13 mouse cellular contexts compared by ENCODE assay signal in the genomic region with DNA sequence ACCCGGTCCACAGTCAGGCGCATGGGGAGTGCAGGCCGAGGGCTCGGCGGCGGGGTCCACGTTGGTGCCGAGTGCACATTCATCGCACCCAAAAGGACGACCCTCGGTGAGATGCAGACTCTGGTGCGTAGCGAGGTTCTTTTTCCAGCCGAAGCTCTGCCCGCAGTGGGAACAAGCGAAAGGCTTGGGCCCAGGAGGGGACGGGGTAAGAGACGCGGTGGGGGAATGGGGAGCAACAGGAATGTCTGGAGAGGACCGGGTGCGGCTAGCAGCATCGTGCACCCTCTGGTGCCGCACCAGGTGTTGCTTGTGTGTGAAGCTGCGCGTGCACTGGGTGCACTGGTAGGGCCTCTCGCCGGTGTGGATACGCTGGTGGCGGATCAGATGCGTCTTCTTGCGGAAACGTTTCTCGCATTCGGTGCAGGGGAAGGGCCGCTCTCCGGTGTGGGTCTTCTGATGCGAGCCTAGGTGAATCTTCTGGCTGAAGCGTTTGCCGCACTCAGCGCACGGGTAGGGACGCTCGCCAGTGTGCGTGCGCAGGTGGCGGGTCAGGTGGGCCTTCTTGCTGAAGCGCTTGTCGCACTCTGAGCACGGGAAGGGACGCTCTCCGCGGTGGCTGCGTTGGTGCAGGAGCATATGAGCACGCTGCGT. TPM values are rescaled to one million over a fixed set of nuclear protein-coding genes. Genes with fewer than 3 reads are reported as not detected.
DNase-seq lines count a peak whose midpoint lies in the region; ATAC-seq and TF ChIP-seq lines count a peak whose summit lies in the region.
"Had no signal": no experiment of that assay in that cellular context is flagged by ENCODE, and none has a peak within 500 bp of the region (broad histone marks: within the 10 kb centered on the region; RNA-seq: fewer than 3 reads in every experiment).

No protein-coding gene starts in this region.

- intact Hi-C loops in heart, postnatal 36 days (cut with DNase I) = no loop called here

- H3K27me3 ChIP-seq in heart, embryonic 14.5 days (ENCODE audit: control insufficient read depth, insufficient read depth, low read length) = peaks cover 21% of the 10 kb centered on the region
- no peaks in the 10 kb centered on the region for H3K27me3 ChIP-seq in forebrain, postnatal 0 days (ENCODE audit: insufficient read depth, low read length)
- peaks cover 47% of the 10 kb centered on the region for H3K27me3 ChIP-seq in midbrain, embryonic 13.5 days
- H3K27me3 ChIP-seq: CH12.LX had no signal

- ATAC-seq in heart, embryonic 14.5 days (ENCODE audit: insufficient number of reproducible peaks, insufficient read depth, low FRiP score, low read depth) = no peak
- ATAC-seq in forebrain, postnatal 0 days = peak; percentile 16; the same call in 1 of the 2 replicates
- ATAC-seq in midbrain, embryonic 13.5 days = peak; percentile 35
- ATAC-seq in monocyte, adult 5-6 weeks (replicated peaks; ENCODE audit: insufficient number of reproducible peaks, low FRiP score, low TSS enrichment, poor library complexity, severe bottlenecking) = no peak
- ATAC-seq: intestine, embryonic 16.5 days had no signal

- no peak for DNase-seq in heart, postnatal 36 days
- DNase-seq in ZHBTc4 (ENCODE audit: low read depth, low spot score) = peak; percentile 82
- DNase-seq in forebrain, postnatal 0 days = peak; percentile 32
- DNase-seq in right cerebral cortex, postnatal 4 days = no peak
- DNase-seq in spleen, adult 12 weeks (ENCODE audit: low spot score) = no peak
- DNase-seq: thymus, postnatal 25 days had no signal

- no peak overlapping the region for H3K27ac ChIP-seq in heart, embryonic 14.5 days (replicated peaks in 1 of 2; ENCODE audit: control insufficient read depth in 1 of 2, insufficient read depth in 1 of 2, low read depth in 2 of 2, low read length in 2 of 2)
- H3K27ac ChIP-seq in forebrain, postnatal 0 days (ENCODE audit: low read depth, low read length) = no peak overlapping the region
- H3K27ac ChIP-seq in midbrain, embryonic 13.5 days = no peak overlapping the region
- H3K27ac ChIP-seq: macrophage had no signal

- H3K9me3 ChIP-seq in heart, embryonic 14.5 days (ENCODE audit: control insufficient read depth, low read length) = no peaks in the 10 kb centered on the region
- no peaks in the 10 kb centered on the region for H3K9me3 ChIP-seq in forebrain, postnatal 0 days (ENCODE audit: low read length)
- no peaks in the 10 kb centered on the region for H3K9me3 ChIP-seq in midbrain, embryonic 13.5 days

- no peak overlapping the region for H3K9ac ChIP-seq in heart, embryonic 14.5 days (ENCODE audit: low read length)
- H3K9ac ChIP-seq in forebrain, postnatal 0 days = no peak overlapping the region
- H3K9ac ChIP-seq in midbrain, embryonic 13.5 days (replicated peaks) = peak overlapping the region; percentile 42

- peak overlapping the region; percentile 61 for H3K4me2 ChIP-seq in heart, embryonic 14.5 days (ENCODE audit: low read length)
- H3K4me2 ChIP-seq in forebrain, postnatal 0 days (ENCODE audit: low read depth) = no peak overlapping the region
- H3K4me2 ChIP-seq in midbrain, embryonic 13.5 days (replicated peaks) = peak overlapping the region; percentile 47

- H3K4me1 ChIP-seq in heart, embryonic 14.5 days (ENCODE audit: control insufficient read depth in 2 of 2, insufficient read depth in 2 of 2, low read length in 2 of 2) = peaks cover 21 to 58% of the 10 kb centered on the region in 2 experiments
- H3K4me1 ChIP-seq in forebrain, postnatal 0 days (ENCODE audit: insufficient read depth) = peaks cover 3% of the 10 kb centered on the region
- peaks cover 40% of the 10 kb centered on the region for H3K4me1 ChIP-seq in midbrain, embryonic 13.5 days (replicated peaks)

- WGBS in heart, embryonic 14.5 days = 31% methylated on average over 55 of the region's 55 CpGs
- WGBS in forebrain, postnatal 0 days = 36% methylated on average over 55 of the region's 55 CpGs
- WGBS in midbrain, embryonic 13.5 days = 11% methylated on average over 55 of the region's 55 CpGs

- peak overlapping the region; percentile 10 to 23 for H3K4me3 ChIP-seq in heart, embryonic 14.5 days (ENCODE audit: control insufficient read depth in 1 of 2, insufficient read depth in 1 of 2, low read depth in 1 of 2, low read length in 2 of 2)
- H3K4me3 ChIP-seq in forebrain, postnatal 0 days (ENCODE audit: low read depth, low read length) = no peak overlapping the region; the same call in 1 of the 2 replicates
- H3K4me3 ChIP-seq in midbrain, embryonic 13.5 days (replicated peaks) = peak overlapping the region; percentile 25
- H3K4me3 ChIP-seq: erythroblast, embryonic 14.5 days had no signal

- peaks cover 62% of the 10 kb centered on the region for H3K36me3 ChIP-seq in heart, embryonic 14.5 days (ENCODE audit: control insufficient read depth, insufficient read depth, low read length)
- H3K36me3 ChIP-seq in forebrain, postnatal 0 days (ENCODE audit: insufficient read depth) = peaks cover 32% of the 10 kb centered on the region
- H3K36me3 ChIP-seq in midbrain, embryonic 13.5 days = peaks cover 32% of the 10 kb centered on the region

- no peak for TF ChIP-seq CTCF in forebrain, postnatal 0 days (IDR thresholded peaks at IDR 0.05; ENCODE audit: low read depth)

RNA-seq across cellular contexts. Expression of a gene that starts 7.0 kb away (rescaled TPM):
- polyA plus RNA-seq in heart, embryonic 14.5 days (2014; fragmentation: Nextera tagmentation; extraction: Ambion mirVana) = 24.8 and 26.2 TPM in 2 replicates
- total RNA-seq in heart, postnatal 36 days (2021) = 10 to 100 TPM; 10.8 to 15.4 TPM
- total RNA-seq in forebrain, postnatal 0 days (2014; rRNA removed) = 19.2 and 28.6 TPM in 2 replicates
- 39.6 and 40.4 TPM in 2 replicates for polyA plus RNA-seq in forebrain, postnatal 0 days (2015; fragmentation: Nextera tagmentation; extraction: Ambion mirVana)
- 23.6 and 24.3 TPM in 2 replicates for polyA plus RNA-seq in midbrain, embryonic 13.5 days (2015; fragmentation: Nextera tagmentation; extraction: Ambion mirVana)
- total RNA-seq in monocyte, adult 5-6 weeks (2017) = 5.4 to 17.3 TPM (median 17.0 TPM) in 3 replicates

RNA-seq across cellular contexts. Expression of a gene that starts 9.4 kb away (rescaled TPM):
- polyA plus RNA-seq in heart, embryonic 14.5 days (2014; fragmentation: Nextera tagmentation; extraction: Ambion mirVana) = 0.57 and 0.58 TPM in 2 replicates
- under 1 TPM; 0.41 to 0.53 TPM for total RNA-seq in heart, postnatal 36 days (2021)
- total RNA-seq in forebrain, postnatal 0 days (2014; rRNA removed) = 0.24 and 1.3 TPM in 2 replicates
- polyA plus RNA-seq in forebrain, postnatal 0 days (2015; fragmentation: Nextera tagmentation; extraction: Ambion mirVana) = 0.08 and 0.27 TPM in 2 replicates
- 0.18 and 0.22 TPM in 2 replicates for polyA plus RNA-seq in midbrain, embryonic 13.5 days (2015; fragmentation: Nextera tagmentation; extraction: Ambion mirVana)
- total RNA-seq in monocyte, adult 5-6 weeks (2017) = 0.10 to 2.7 TPM (median 0.39 TPM) in 3 replicates
- polyA plus RNA-seq: erythroblast, embryonic 14.5 days; macrophage had no signal

RNA-seq across cellular contexts. Expression of a gene that starts 43.2 kb away (rescaled TPM):
- 14.4 and 16.5 TPM in 2 replicates for polyA plus RNA-seq in heart, embryonic 14.5 days (2014; fragmentation: Nextera tagmentation; extraction: Ambion mirVana)
- 10 to 100 TPM; 17.7 to 21.5 TPM for total RNA-seq in heart, postnatal 36 days (2021)
- 35.9 and 49.9 TPM in 2 replicates for total RNA-seq in forebrain, postnatal 0 days (2014; rRNA removed)
- polyA plus RNA-seq in forebrain, postnatal 0 days (2015; fragmentation: Nextera tagmentation; extraction: Ambion mirVana) = 14.2 and 20.4 TPM in 2 replicates
- polyA plus RNA-seq in midbrain, embryonic 13.5 days (2015; fragmentation: Nextera tagmentation; extraction: Ambion mirVana) = 28.7 and 29.0 TPM in 2 replicates
- total RNA-seq in monocyte, adult 5-6 weeks (2017) = 1.1 to 4.7 TPM (median 2.1 TPM) in 3 replicates

Comparison
In these comparisons a context has a peak if more than half of its experiments do, and no peak if none do; other contexts are left out.
1. ATAC-seq: peak in forebrain, postnatal 0 days (single experiment) and midbrain, embryonic 13.5 days (single experiment); none in heart, embryonic 14.5 days (single experiment) and monocyte, adult 5-6 weeks (single experiment).
2. DNase-seq: peak in ZHBTc4 (single experiment) and forebrain, postnatal 0 days (single experiment); none in heart, postnatal 36 days (0 of 2), right cerebral cortex, postnatal 4 days (single experiment) and spleen, adult 12 weeks (single experiment).